Mouse (Mus musculus): ENCODE measurements around the gene Olfr148. TPM values are rescaled to one million over a fixed set of nuclear protein-coding genes. Genes with fewer than 3 reads are reported as not detected.

Gene Olfr148
- total and polyA plus RNA-seq, 2 experiments from 2014 or later, result not detected

- no peak overlapping the region for H3K4me3 ChIP-seq (ENCODE audit: low read depth, low read length)
- no peaks in the 10 kb centered on the region for H3K36me3 ChIP-seq (replicated peaks; ENCODE audit: control insufficient read depth, insufficient read depth, low read length)
- ATAC-seq (ENCODE audit: insufficient read depth, low read depth) (no peak), DNase-seq (ENCODE audit: low spot score) (no peak)
- no peaks in the 10 kb centered on the region for H3K4me1 ChIP-seq (ENCODE audit: control insufficient read depth, insufficient read depth)
- no peak overlapping the region for H3K9ac ChIP-seq (replicated peaks; ENCODE audit: low read depth, low read length)
- WGBS, result 82% methylated on average over 2 of the region's 2 CpGs
- TF ChIP-seq CTCF (IDR thresholded peaks at IDR 0.05; ENCODE audit: low read depth) (no peak), EP300 (IDR thresholded peaks at IDR 0.05; ENCODE audit: low read depth) (no peak)
- H3K27me3 ChIP-seq (ENCODE audit: control insufficient read depth, insufficient read depth, low read length), result no peaks in the 10 kb centered on the region
- H3K27ac ChIP-seq (ENCODE audit: low read depth), result no peak overlapping the region
- no peak overlapping the region for H3K4me2 ChIP-seq (ENCODE audit: low read depth, low read length)
- H3K9me3 ChIP-seq (replicated peaks; ENCODE audit: control insufficient read depth, low read length), result no peaks in the 10 kb centered on the region
Observed at GRCm38 (mm10) chr9:39629069-39629468, 18.6 kb downstream of the Olfr148 start.

GRCm38 (mm10) chr9:39633913-39634594 is 23.6 kb downstream of the Olfr148 start:
- no peak overlapping the region for H3K9ac ChIP-seq (replicated peaks; ENCODE audit: low read depth, low read length)
- ATAC-seq (ENCODE audit: insufficient read depth, low read depth) (no peak), DNase-seq (ENCODE audit: low spot score) (no peak)
- no peaks in the 10 kb centered on the region for H3K27me3 ChIP-seq (ENCODE audit: control insufficient read depth, insufficient read depth, low read length)
- no peaks in the 10 kb centered on the region for H3K36me3 ChIP-seq (replicated peaks; ENCODE audit: control insufficient read depth, insufficient read depth, low read length)
- H3K27ac ChIP-seq (ENCODE audit: low read depth), result no peak overlapping the region
- 33% methylated on average over 4 of the region's 4 CpGs for WGBS
- H3K4me3 ChIP-seq (ENCODE audit: low read depth, low read length), result no peak overlapping the region
- TF ChIP-seq CTCF (IDR thresholded peaks at IDR 0.05; ENCODE audit: low read depth), result no peak
- TF ChIP-seq EP300 (IDR thresholded peaks at IDR 0.05; ENCODE audit: low read depth), result no peak
- no peak overlapping the region for H3K4me2 ChIP-seq (ENCODE audit: low read depth, low read length)
- no peaks in the 10 kb centered on the region for H3K4me1 ChIP-seq (ENCODE audit: control insufficient read depth, insufficient read depth)
- H3K9me3 ChIP-seq (replicated peaks; ENCODE audit: control insufficient read depth, low read length), result no peaks in the 10 kb centered on the region

DNA sequence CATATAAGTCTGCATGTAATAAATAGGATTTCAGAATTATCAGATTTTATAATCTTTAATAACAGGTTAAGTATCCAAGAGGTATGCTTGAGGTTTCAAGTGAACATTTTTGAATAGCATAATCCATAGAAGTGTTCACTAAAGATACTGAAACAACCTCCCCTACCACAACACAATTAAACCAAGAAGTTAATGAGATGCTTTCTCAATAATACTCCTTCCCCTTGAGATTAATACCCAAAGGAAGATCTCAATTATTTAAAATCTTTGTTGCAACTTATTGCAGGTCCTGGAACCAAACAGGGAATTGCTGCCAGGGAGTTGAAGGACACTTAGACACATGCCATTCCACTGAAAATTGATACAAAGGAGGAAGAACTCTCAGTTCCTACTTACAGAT is 34.3 kb downstream of the Olfr148 start, which contains the start of gene Olfr961:
Gene Olfr961 (plus strand): TSS at position 301 of the 400 bp plus-strand sequence.
- Histone ChIP-seq H3K9me3 (replicated peaks; ENCODE audit: control insufficient read depth, low read length) (no peaks in the 10 kb centered on the region), H3K27me3 (ENCODE audit: control insufficient read depth, insufficient read depth, low read length) (no peaks in the 10 kb centered on the region), H3K4me2 (ENCODE audit: low read depth, low read length) (no peak within 1 kb of the TSS), H3K4me1 (ENCODE audit: control insufficient read depth, insufficient read depth) (no peaks in the 10 kb centered on the region), H3K4me3 (ENCODE audit: low read depth, low read length) (no peak within 1 kb of the TSS), H3K9ac (replicated peaks; ENCODE audit: low read depth, low read length) (no peak within 1 kb of the TSS), H3K27ac (ENCODE audit: low read depth) (no peak within 1 kb of the TSS), H3K36me3 (replicated peaks; ENCODE audit: control insufficient read depth, insufficient read depth, low read length) (no peaks in the 10 kb centered on the region)
- TF ChIP-seq EP300 (IDR thresholded peaks at IDR 0.05; ENCODE audit: low read depth), result no peak
- no peak for TF ChIP-seq CTCF (IDR thresholded peaks at IDR 0.05; ENCODE audit: low read depth)
- no peak for DNase-seq (ENCODE audit: low spot score)
- ATAC-seq (ENCODE audit: insufficient read depth, low read depth), result no peak

DNA sequence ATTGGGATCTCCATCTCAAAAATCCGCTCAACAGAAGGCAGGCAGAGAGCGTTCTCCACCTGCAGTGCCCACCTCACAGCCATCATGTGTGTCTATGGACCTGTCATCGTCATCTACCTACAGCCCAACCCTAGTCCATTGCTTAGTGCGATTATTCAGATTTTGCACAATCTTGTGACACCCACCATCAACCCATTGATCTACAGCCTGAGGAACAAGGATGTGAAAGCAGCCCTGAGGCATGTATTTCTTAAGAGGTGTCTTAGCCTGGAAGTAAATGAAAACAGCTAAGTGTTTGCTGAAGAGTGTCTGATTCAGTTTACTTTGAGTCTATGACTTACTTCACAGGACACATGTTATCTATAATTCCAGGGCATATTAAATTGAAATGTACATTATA is 36.9 kb downstream of the Olfr148 start:
- Histone ChIP-seq H3K4me3 (ENCODE audit: low read depth, low read length) (no peak overlapping the region), H3K36me3 (replicated peaks; ENCODE audit: control insufficient read depth, insufficient read depth, low read length) (no peaks in the 10 kb centered on the region), H3K9me3 (replicated peaks; ENCODE audit: control insufficient read depth, low read length) (no peaks in the 10 kb centered on the region), H3K27me3 (ENCODE audit: control insufficient read depth, insufficient read depth, low read length) (no peaks in the 10 kb centered on the region), H3K4me1 (ENCODE audit: control insufficient read depth, insufficient read depth) (no peaks in the 10 kb centered on the region), H3K27ac (ENCODE audit: low read depth) (no peak overlapping the region), H3K9ac (replicated peaks; ENCODE audit: low read depth, low read length) (no peak overlapping the region), H3K4me2 (ENCODE audit: low read depth, low read length) (no peak overlapping the region)
- DNase-seq (ENCODE audit: low spot score) (no peak), ATAC-seq (ENCODE audit: insufficient read depth, low read depth) (no peak)
- TF ChIP-seq CTCF (IDR thresholded peaks at IDR 0.05; ENCODE audit: low read depth) (no peak), EP300 (IDR thresholded peaks at IDR 0.05; ENCODE audit: low read depth) (no peak)
- WGBS, result 71% methylated on average over 4 of the region's 4 CpGs

DNA sequence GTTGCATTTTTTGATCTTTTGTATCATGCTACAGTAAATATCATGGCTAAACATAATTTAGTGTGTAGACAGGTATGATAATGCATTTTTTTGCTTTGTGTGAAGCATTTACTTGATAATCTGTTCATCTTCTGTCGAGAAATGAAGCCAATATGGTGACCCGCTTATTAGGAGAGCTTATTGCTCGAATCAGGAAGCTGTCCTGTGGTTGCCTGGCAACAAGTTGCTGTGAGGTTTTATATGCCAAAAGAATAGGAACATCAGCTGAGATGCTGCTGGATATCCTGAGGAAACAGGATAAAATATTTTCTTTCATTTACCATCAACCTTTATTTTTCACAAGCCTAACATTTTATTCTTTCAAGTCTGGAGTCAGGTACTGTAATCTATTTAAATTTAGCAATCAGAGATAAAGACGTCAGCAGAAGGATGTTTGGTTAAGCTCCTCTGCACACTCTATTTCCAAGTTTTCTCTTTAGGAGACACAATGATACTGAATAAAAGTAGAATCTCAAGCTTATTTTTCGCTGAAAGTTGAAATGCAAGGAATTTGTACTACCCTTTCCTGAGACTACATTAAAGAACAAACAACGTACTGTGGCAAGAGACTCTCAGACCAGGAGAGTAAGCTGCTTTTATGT is 44.4 kb downstream of the Olfr148 start:
- no peak overlapping the region for H3K4me2 ChIP-seq (ENCODE audit: low read depth, low read length)
- DNase-seq (ENCODE audit: low spot score) (no peak), ATAC-seq (ENCODE audit: insufficient read depth, low read depth) (no peak)
- no peaks in the 10 kb centered on the region for H3K9me3 ChIP-seq (replicated peaks; ENCODE audit: control insufficient read depth, low read length)
- no peak overlapping the region for H3K4me3 ChIP-seq (ENCODE audit: low read depth, low read length)
- no peaks in the 10 kb centered on the region for H3K4me1 ChIP-seq (ENCODE audit: control insufficient read depth, insufficient read depth)
- no peaks in the 10 kb centered on the region for H3K27me3 ChIP-seq (ENCODE audit: control insufficient read depth, insufficient read depth, low read length)
- no peak overlapping the region for H3K9ac ChIP-seq (replicated peaks; ENCODE audit: low read depth, low read length)
- no peak overlapping the region for H3K27ac ChIP-seq (ENCODE audit: low read depth)
- TF ChIP-seq EP300 (IDR thresholded peaks at IDR 0.05; ENCODE audit: low read depth) (no peak), CTCF (IDR thresholded peaks at IDR 0.05; ENCODE audit: low read depth) (no peak)
- H3K36me3 ChIP-seq (replicated peaks; ENCODE audit: control insufficient read depth, insufficient read depth, low read length), result no peaks in the 10 kb centered on the region
- 52% methylated on average over 6 of the region's 6 CpGs for WGBS

Other genes with a start within 250 kb of the Olfr148 start
- gene Olfr951, start 223.2 kb upstream of the Olfr148 start, total RNA-seq (2014; rRNA removed; ENCODE audit: low replicate concordance), result not detected in 2 replicates
- not detected in 2 replicates for gene Olfr951, start 223.2 kb upstream of the Olfr148 start, polyA plus RNA-seq (2015; fragmentation: Nextera tagmentation; extraction: Ambion mirVana)
- not detected in 2 replicates for gene Olfr952, start 183.5 kb upstream of the Olfr148 start, total RNA-seq (2014; rRNA removed; ENCODE audit: low replicate concordance)
- gene Olfr952, start 183.5 kb upstream of the Olfr148 start, polyA plus RNA-seq (2015; fragmentation: Nextera tagmentation; extraction: Ambion mirVana), result not detected in 2 replicates
- not detected in 2 replicates for gene Olfr954, start 154.0 kb upstream of the Olfr148 start, total RNA-seq (2014; rRNA removed; ENCODE audit: low replicate concordance)
- not detected in 2 replicates for gene Olfr954, start 154.0 kb upstream of the Olfr148 start, polyA plus RNA-seq (2015; fragmentation: Nextera tagmentation; extraction: Ambion mirVana)
- gene Olfr955, start 138.7 kb upstream of the Olfr148 start, total RNA-seq (2014; rRNA removed; ENCODE audit: low replicate concordance), result not detected in 2 replicates
- not detected in 2 replicates for gene Olfr955, start 138.7 kb upstream of the Olfr148 start, polyA plus RNA-seq (2015; fragmentation: Nextera tagmentation; extraction: Ambion mirVana)
- not detected in 2 replicates for gene Olfr44, start 116.7 kb upstream of the Olfr148 start, total RNA-seq (2014; rRNA removed; ENCODE audit: low replicate concordance)
- gene Olfr44, start 116.7 kb upstream of the Olfr148 start, polyA plus RNA-seq (2015; fragmentation: Nextera tagmentation; extraction: Ambion mirVana), result not detected in 2 replicates
- not detected in 2 replicates for gene Olfr957, start 94.8 kb upstream of the Olfr148 start, total RNA-seq (2014; rRNA removed; ENCODE audit: low replicate concordance)
- not detected in 2 replicates for gene Olfr957, start 94.8 kb upstream of the Olfr148 start, polyA plus RNA-seq (2015; fragmentation: Nextera tagmentation; extraction: Ambion mirVana)
- gene Olfr958, start 56.6 kb upstream of the Olfr148 start, total RNA-seq (2014; rRNA removed; ENCODE audit: low replicate concordance), result not detected in 2 replicates
- not detected in 2 replicates for gene Olfr958, start 56.6 kb upstream of the Olfr148 start, polyA plus RNA-seq (2015; fragmentation: Nextera tagmentation; extraction: Ambion mirVana)
- gene Olfr959, start 35.1 kb upstream of the Olfr148 start, total RNA-seq (2014; rRNA removed; ENCODE audit: low replicate concordance), result not detected in 2 replicates
- not detected in 2 replicates for gene Olfr959, start 35.1 kb upstream of the Olfr148 start, polyA plus RNA-seq (2015; fragmentation: Nextera tagmentation; extraction: Ambion mirVana)
- gene AW551984, start 6.3 kb upstream of the Olfr148 start, total RNA-seq (2014; rRNA removed; ENCODE audit: low replicate concordance), result 5.6 and 6.9 TPM in 2 replicates
- 2.1 and 2.2 TPM in 2 replicates for gene AW551984, start 6.3 kb upstream of the Olfr148 start, polyA plus RNA-seq (2015; fragmentation: Nextera tagmentation; extraction: Ambion mirVana)
- gene Olfr960, start 10.7 kb downstream of the Olfr148 start, total RNA-seq (2014; rRNA removed; ENCODE audit: low replicate concordance), result not detected in 2 replicates
- not detected in 2 replicates for gene Olfr960, start 10.7 kb downstream of the Olfr148 start, polyA plus RNA-seq (2015; fragmentation: Nextera tagmentation; extraction: Ambion mirVana)
- gene Olfr961, start 34.4 kb downstream of the Olfr148 start, total RNA-seq (2014; rRNA removed; ENCODE audit: low replicate concordance), result not detected in 2 replicates
- not detected in 2 replicates for gene Olfr961, start 34.4 kb downstream of the Olfr148 start, polyA plus RNA-seq (2015; fragmentation: Nextera tagmentation; extraction: Ambion mirVana)
- gene Olfr963, start 56.5 kb downstream of the Olfr148 start, total RNA-seq (2014; rRNA removed; ENCODE audit: low replicate concordance), result not detected in 2 replicates
- not detected in 2 replicates for gene Olfr963, start 56.5 kb downstream of the Olfr148 start, polyA plus RNA-seq (2015; fragmentation: Nextera tagmentation; extraction: Ambion mirVana)
- not detected in 2 replicates for gene Olfr149, start 96.5 kb downstream of the Olfr148 start, total RNA-seq (2014; rRNA removed; ENCODE audit: low replicate concordance)
- not detected in 2 replicates for gene Olfr149, start 96.5 kb downstream of the Olfr148 start, polyA plus RNA-seq (2015; fragmentation: Nextera tagmentation; extraction: Ambion mirVana)
- gene Olfr965, start 100.7 kb downstream of the Olfr148 start, total RNA-seq (2014; rRNA removed; ENCODE audit: low replicate concordance), result not detected in 2 replicates
- not detected in 2 replicates for gene Olfr965, start 100.7 kb downstream of the Olfr148 start, polyA plus RNA-seq (2015; fragmentation: Nextera tagmentation; extraction: Ambion mirVana)
- gene Olfr150, start 120.3 kb downstream of the Olfr148 start, total RNA-seq (2014; rRNA removed; ENCODE audit: low replicate concordance), result not detected in 2 replicates
- not detected in 2 replicates for gene Olfr150, start 120.3 kb downstream of the Olfr148 start, polyA plus RNA-seq (2015; fragmentation: Nextera tagmentation; extraction: Ambion mirVana)
- gene Olfr967, start 135.6 kb downstream of the Olfr148 start, total RNA-seq (2014; rRNA removed; ENCODE audit: low replicate concordance), result not detected in 2 replicates
- not detected in 2 replicates for gene Olfr967, start 135.6 kb downstream of the Olfr148 start, polyA plus RNA-seq (2015; fragmentation: Nextera tagmentation; extraction: Ambion mirVana)
- gene Olfr968, start 172.6 kb downstream of the Olfr148 start, total RNA-seq (2014; rRNA removed; ENCODE audit: low replicate concordance), result not detected in 2 replicates
- gene Olfr968, start 172.6 kb downstream of the Olfr148 start, polyA plus RNA-seq (2015; fragmentation: Nextera tagmentation; extraction: Ambion mirVana), result not detected in 2 replicates
- not detected in 2 replicates for gene Olfr969, start 180.3 kb downstream of the Olfr148 start, total RNA-seq (2014; rRNA removed; ENCODE audit: low replicate concordance)
- not detected in 2 replicates for gene Olfr969, start 180.3 kb downstream of the Olfr148 start, polyA plus RNA-seq (2015; fragmentation: Nextera tagmentation; extraction: Ambion mirVana)
- gene Olfr970, start 198.2 kb downstream of the Olfr148 start, total RNA-seq (2014; rRNA removed; ENCODE audit: low replicate concordance), result not detected in 2 replicates
- gene Olfr970, start 198.2 kb downstream of the Olfr148 start, polyA plus RNA-seq (2015; fragmentation: Nextera tagmentation; extraction: Ambion mirVana), result not detected in 2 replicates
- gene Olfr971, start 226.2 kb downstream of the Olfr148 start, total RNA-seq (2014; rRNA removed; ENCODE audit: low replicate concordance), result not detected in 2 replicates
- gene Olfr971, start 226.2 kb downstream of the Olfr148 start, polyA plus RNA-seq (2015; fragmentation: Nextera tagmentation; extraction: Ambion mirVana), result not detected in 2 replicates

Data from heart, postnatal 0 days (tissue).